Mouse (Mus musculus): ENCODE measurements around the gene Hmox2.

GRCm38 (mm10) chr16:4722915-4723209, 3.3 kb upstream of the Hmox2 start:
- TF ChIP-seq CTCF (IDR thresholded peaks at IDR 0.05; ENCODE audit: insufficient read depth, low read length) (no peak), POLR2A (IDR thresholded peaks at IDR 0.05; ENCODE audit: borderline replicate concordance, extremely low read depth, low read depth, low read length) (no peak)

All from lung, adult 2 months (tissue).